Mouse (Mus musculus): ENCODE measurements around the gene Mapk8ip1.

Gene Mapk8ip1

GRCm38 (mm10) chr2:92401091-92401561 lies at the start of gene Mapk8ip1:
Gene Mapk8ip1, minus strand, starts transcription at chr2:92401263.
- DNase-seq (ENCODE audit: low spot score), result no peak

GRCm38 (mm10) chr2:92447121-92447740 lies 46.2 kb upstream of the Mapk8ip1 start:
- no peak for DNase-seq (ENCODE audit: low spot score)

- no peak for DNase-seq (ENCODE audit: low spot score)
Observed at GRCm38 (mm10) chr2:92446656-92447055, 45.6 kb upstream of the Mapk8ip1 start.

GRCm38 (mm10) chr2:92445890-92446289 lies 44.8 kb upstream of the Mapk8ip1 start:
- DNase-seq (ENCODE audit: low spot score), result no peak

GRCm38 (mm10) chr2:92444376-92444775 lies 43.3 kb upstream of the Mapk8ip1 start:
- DNase-seq (ENCODE audit: low spot score), result no peak

- no peak for DNase-seq (ENCODE audit: low spot score)
Observed at GRCm38 (mm10) chr2:92443313-92443712, 42.2 kb upstream of the Mapk8ip1 start.

GRCm38 (mm10) chr2:92442419-92443001 lies 41.4 kb upstream of the Mapk8ip1 start:
- no peak for DNase-seq (ENCODE audit: low spot score)

GRCm38 (mm10) chr2:92440432-92440831 lies 39.4 kb upstream of the Mapk8ip1 start:
- DNase-seq (ENCODE audit: low spot score), result no peak

GRCm38 (mm10) chr2:92438567-92438966 lies 37.5 kb upstream of the Mapk8ip1 start:
- DNase-seq (ENCODE audit: low spot score), result no peak

GRCm38 (mm10) chr2:92437875-92438274 lies 36.8 kb upstream of the Mapk8ip1 start:
- peak; percentile 88 for DNase-seq (ENCODE audit: low spot score)

- no peak for DNase-seq (ENCODE audit: low spot score)
Observed at GRCm38 (mm10) chr2:92437366-92437765, 36.3 kb upstream of the Mapk8ip1 start.

GRCm38 (mm10) chr2:92435023-92435422 lies 34.0 kb upstream of the Mapk8ip1 start:
- no peak for DNase-seq (ENCODE audit: low spot score)

GRCm38 (mm10) chr2:92434375-92434745 lies 33.3 kb upstream of the Mapk8ip1 start:
- DNase-seq (ENCODE audit: low spot score), result no peak

- DNase-seq (ENCODE audit: low spot score), result peak; percentile 99
Observed at GRCm38 (mm10) chr2:92433578-92434374, 32.7 kb upstream of the Mapk8ip1 start, which contains the start of gene Cry2. Gene Cry2, minus strand, starts transcription at chr2:92434043.

GRCm38 (mm10) chr2:92432299-92433295 lies 31.5 kb upstream of the Mapk8ip1 start:
- peak; percentile 88 for DNase-seq (ENCODE audit: low spot score)

GRCm38 (mm10) chr2:92431611-92432179 lies 30.6 kb upstream of the Mapk8ip1 start:
- no peak for DNase-seq (ENCODE audit: low spot score)

GRCm38 (mm10) chr2:92430723-92431541 lies 29.9 kb upstream of the Mapk8ip1 start:
- peak; percentile 56 for DNase-seq (ENCODE audit: low spot score)

GRCm38 (mm10) chr2:92430089-92430488 lies 29.0 kb upstream of the Mapk8ip1 start:
- DNase-seq (ENCODE audit: low spot score), result no peak

GRCm38 (mm10) chr2:92427882-92428281 lies 26.8 kb upstream of the Mapk8ip1 start:
- peak; percentile 57 for DNase-seq (ENCODE audit: low spot score)

- no peak for DNase-seq (ENCODE audit: low spot score)
Observed at GRCm38 (mm10) chr2:92426426-92426825, 25.4 kb upstream of the Mapk8ip1 start.

All from testis, postnatal 10 days (tissue).